Mouse (Mus musculus): ENCODE results near the gene Fam189a1. TPM values are rescaled to one million over a fixed set of nuclear protein-coding genes. Genes with fewer than 3 reads are reported as not detected.

The Fam189a1 gene
- polyA plus RNA-seq, 1 experiment from 2014 or later, result 0.65 TPM

GRCm38 (mm10) chr7:64830214-64830995 is 326.0 kb downstream of the Fam189a1 start:
- ATAC-seq (ENCODE audit: low FRiP score, low TSS enrichment), result no peak
- Histone ChIP-seq H3K27me3 (ENCODE audit: control insufficient read depth, insufficient read depth, low read length) (no peaks in the 10 kb centered on the region), H3K9me3 (ENCODE audit: control insufficient read depth, low read length) (no peaks in the 10 kb centered on the region), H3K9ac (ENCODE audit: low read depth, low read length) (no peak overlapping the region), H3K4me2 (replicated peaks; ENCODE audit: low read depth, low read length) (no peak overlapping the region), H3K4me1 (ENCODE audit: control insufficient read depth, insufficient read depth, low read length) (no peaks in the 10 kb centered on the region), H3K4me3 (ENCODE audit: low read length) (no peak overlapping the region), H3K27ac (ENCODE audit: low read depth, low read length) (no peak overlapping the region), H3K36me3 (ENCODE audit: control insufficient read depth, insufficient read depth, low read length) (no peaks in the 10 kb centered on the region)
- WGBS, result 18% methylated on average over 5 of the region's 5 CpGs

GRCm38 (mm10) chr7:64821081-64821480 is 335.3 kb downstream of the Fam189a1 start:
- Histone ChIP-seq H3K4me2 (replicated peaks; ENCODE audit: low read depth, low read length) (no peak overlapping the region), H3K4me1 (ENCODE audit: control insufficient read depth, insufficient read depth, low read length) (no peaks in the 10 kb centered on the region), H3K4me3 (ENCODE audit: low read length) (no peak overlapping the region), H3K27me3 (ENCODE audit: control insufficient read depth, insufficient read depth, low read length) (no peaks in the 10 kb centered on the region), H3K9ac (ENCODE audit: low read depth, low read length) (no peak overlapping the region), H3K27ac (ENCODE audit: low read depth, low read length) (no peak overlapping the region), H3K9me3 (ENCODE audit: control insufficient read depth, low read length) (no peaks in the 10 kb centered on the region), H3K36me3 (ENCODE audit: control insufficient read depth, insufficient read depth, low read length) (no peaks in the 10 kb centered on the region)
- WGBS, result 74% methylated on average over 5 of the region's 5 CpGs
- no peak for ATAC-seq (ENCODE audit: low FRiP score, low TSS enrichment)

GRCm38 (mm10) chr7:64819683-64820082 is 336.7 kb downstream of the Fam189a1 start:
- 55% methylated on average over 9 of the region's 9 CpGs for WGBS
- no peak overlapping the region for H3K4me3 ChIP-seq (ENCODE audit: low read length)
- H3K9ac ChIP-seq (ENCODE audit: low read depth, low read length), result no peak overlapping the region
- no peak for ATAC-seq (ENCODE audit: low FRiP score, low TSS enrichment)
- H3K4me1 ChIP-seq (ENCODE audit: control insufficient read depth, insufficient read depth, low read length), result no peaks in the 10 kb centered on the region
- H3K4me2 ChIP-seq (replicated peaks; ENCODE audit: low read depth, low read length), result no peak overlapping the region
- no peaks in the 10 kb centered on the region for H3K9me3 ChIP-seq (ENCODE audit: control insufficient read depth, low read length)
- H3K27me3 ChIP-seq (ENCODE audit: control insufficient read depth, insufficient read depth, low read length), result no peaks in the 10 kb centered on the region
- H3K36me3 ChIP-seq (ENCODE audit: control insufficient read depth, insufficient read depth, low read length), result no peaks in the 10 kb centered on the region
- H3K27ac ChIP-seq (ENCODE audit: low read depth, low read length), result no peak overlapping the region

GRCm38 (mm10) chr7:64808876-64809275 is 347.5 kb downstream of the Fam189a1 start:
- no peak for ATAC-seq (ENCODE audit: low FRiP score, low TSS enrichment)
- 77% methylated on average over 6 of the region's 6 CpGs for WGBS
- H3K4me2 ChIP-seq (replicated peaks; ENCODE audit: low read depth, low read length), result no peak overlapping the region
- no peak overlapping the region for H3K9ac ChIP-seq (ENCODE audit: low read depth, low read length)
- H3K27ac ChIP-seq (ENCODE audit: low read depth, low read length), result no peak overlapping the region
- no peak overlapping the region for H3K4me3 ChIP-seq (ENCODE audit: low read length)
- no peaks in the 10 kb centered on the region for H3K9me3 ChIP-seq (ENCODE audit: control insufficient read depth, low read length)
- H3K36me3 ChIP-seq (ENCODE audit: control insufficient read depth, insufficient read depth, low read length), result no peaks in the 10 kb centered on the region
- no peaks in the 10 kb centered on the region for H3K27me3 ChIP-seq (ENCODE audit: control insufficient read depth, insufficient read depth, low read length)
- H3K4me1 ChIP-seq (ENCODE audit: control insufficient read depth, insufficient read depth, low read length), result no peaks in the 10 kb centered on the region

GRCm38 (mm10) chr7:64805100-64805499 is 351.3 kb downstream of the Fam189a1 start:
- no peaks in the 10 kb centered on the region for H3K27me3 ChIP-seq (ENCODE audit: control insufficient read depth, insufficient read depth, low read length)
- 55% methylated on average over 8 of the region's 8 CpGs for WGBS
- no peak for ATAC-seq (ENCODE audit: low FRiP score, low TSS enrichment)

GRCm38 (mm10) chr7:64795554-64795953 is 360.8 kb downstream of the Fam189a1 start:
- Histone ChIP-seq H3K9me3 (ENCODE audit: control insufficient read depth, low read length) (no peaks in the 10 kb centered on the region), H3K9ac (ENCODE audit: low read depth, low read length) (no peak overlapping the region), H3K4me1 (ENCODE audit: control insufficient read depth, insufficient read depth, low read length) (no peaks in the 10 kb centered on the region), H3K27me3 (ENCODE audit: control insufficient read depth, insufficient read depth, low read length) (no peaks in the 10 kb centered on the region), H3K4me2 (replicated peaks; ENCODE audit: low read depth, low read length) (no peak overlapping the region), H3K4me3 (ENCODE audit: low read length) (no peak overlapping the region), H3K36me3 (ENCODE audit: control insufficient read depth, insufficient read depth, low read length) (no peaks in the 10 kb centered on the region), H3K27ac (ENCODE audit: low read depth, low read length) (no peak overlapping the region)
- no peak for ATAC-seq (ENCODE audit: low FRiP score, low TSS enrichment)
- 79% methylated on average over 6 of the region's 6 CpGs for WGBS

More at GRCm38 (mm10) chr7:64805100-64805499, 351.3 kb downstream of the Fam189a1 start:
- no peak overlapping the region for H3K4me2 ChIP-seq (replicated peaks; ENCODE audit: low read depth, low read length)
- no peak overlapping the region for H3K4me3 ChIP-seq (ENCODE audit: low read length)
- no peak overlapping the region for H3K27ac ChIP-seq (ENCODE audit: low read depth, low read length)
- H3K9ac ChIP-seq (ENCODE audit: low read depth, low read length), result no peak overlapping the region
- no peaks in the 10 kb centered on the region for H3K9me3 ChIP-seq (ENCODE audit: control insufficient read depth, low read length)
- no peaks in the 10 kb centered on the region for H3K36me3 ChIP-seq (ENCODE audit: control insufficient read depth, insufficient read depth, low read length)
- no peaks in the 10 kb centered on the region for H3K4me1 ChIP-seq (ENCODE audit: control insufficient read depth, insufficient read depth, low read length)

GRCm38 (mm10) chr7:64792031-64792430 is 364.3 kb downstream of the Fam189a1 start:
- no peak for ATAC-seq (ENCODE audit: low FRiP score, low TSS enrichment)
- H3K27me3 ChIP-seq (ENCODE audit: control insufficient read depth, insufficient read depth, low read length), result no peaks in the 10 kb centered on the region
- no peaks in the 10 kb centered on the region for H3K9me3 ChIP-seq (ENCODE audit: control insufficient read depth, low read length)
- WGBS, result 55% methylated on average over 8 of the region's 8 CpGs
- no peaks in the 10 kb centered on the region for H3K4me1 ChIP-seq (ENCODE audit: control insufficient read depth, insufficient read depth, low read length)
- no peaks in the 10 kb centered on the region for H3K36me3 ChIP-seq (ENCODE audit: control insufficient read depth, insufficient read depth, low read length)
- no peak overlapping the region for H3K9ac ChIP-seq (ENCODE audit: low read depth, low read length)
- no peak overlapping the region for H3K4me2 ChIP-seq (replicated peaks; ENCODE audit: low read depth, low read length)
- H3K27ac ChIP-seq (ENCODE audit: low read depth, low read length), result no peak overlapping the region
- H3K4me3 ChIP-seq (ENCODE audit: low read length), result no peak overlapping the region

- H3K4me2 ChIP-seq (replicated peaks; ENCODE audit: low read depth, low read length), result no peak overlapping the region
- no peaks in the 10 kb centered on the region for H3K9me3 ChIP-seq (ENCODE audit: control insufficient read depth, low read length)
- no peaks in the 10 kb centered on the region for H3K4me1 ChIP-seq (ENCODE audit: control insufficient read depth, insufficient read depth, low read length)
- no peak overlapping the region for H3K9ac ChIP-seq (ENCODE audit: low read depth, low read length)
- H3K36me3 ChIP-seq (ENCODE audit: control insufficient read depth, insufficient read depth, low read length), result no peaks in the 10 kb centered on the region
- H3K4me3 ChIP-seq (ENCODE audit: low read length), result no peak overlapping the region
- H3K27me3 ChIP-seq (ENCODE audit: control insufficient read depth, insufficient read depth, low read length), result no peaks in the 10 kb centered on the region
- WGBS, result 88% methylated on average over 9 of the region's 9 CpGs
- ATAC-seq (ENCODE audit: low FRiP score, low TSS enrichment), result no peak
- no peak overlapping the region for H3K27ac ChIP-seq (ENCODE audit: low read depth, low read length)
These were observed 365.2 kb downstream of the Fam189a1 start for GRCm38 (mm10) chr7:64791145-64791544.

GRCm38 (mm10) chr7:64785040-64785439 is 371.3 kb downstream of the Fam189a1 start:
- no peak for ATAC-seq (ENCODE audit: low FRiP score, low TSS enrichment)
- Histone ChIP-seq H3K9me3 (ENCODE audit: control insufficient read depth, low read length) (no peaks in the 10 kb centered on the region), H3K4me1 (ENCODE audit: control insufficient read depth, insufficient read depth, low read length) (no peaks in the 10 kb centered on the region), H3K9ac (ENCODE audit: low read depth, low read length) (no peak overlapping the region), H3K27ac (ENCODE audit: low read depth, low read length) (no peak overlapping the region), H3K4me3 (ENCODE audit: low read length) (no peak overlapping the region), H3K4me2 (replicated peaks; ENCODE audit: low read depth, low read length) (no peak overlapping the region), H3K36me3 (ENCODE audit: control insufficient read depth, insufficient read depth, low read length) (no peaks in the 10 kb centered on the region), H3K27me3 (ENCODE audit: control insufficient read depth, insufficient read depth, low read length) (no peaks in the 10 kb centered on the region)
- WGBS, result 71% methylated on average over 3 of the region's 3 CpGs
